Mouse (Mus musculus) kidney, postnatal 10 days (tissue): ENCODE results near the gene Omt2a.
"Not testable (repeated sequence)": the region's sequence is repeated elsewhere in the genome, so short reads cannot be mapped to it uniquely, and the experiment has no call there.

ENCODE experiments used
- DNase-seq: peaks from one replicate; pipeline ENCODE4 v3.0.0; 2021; ENCODE audit warnings: mixed read lengths

Gene Omt2a

GRCm38 (mm10) chr9:78296089-78296488, 18.5 kb downstream of the Omt2a start:
- DNase-seq, result peak; percentile 65

DNA sequence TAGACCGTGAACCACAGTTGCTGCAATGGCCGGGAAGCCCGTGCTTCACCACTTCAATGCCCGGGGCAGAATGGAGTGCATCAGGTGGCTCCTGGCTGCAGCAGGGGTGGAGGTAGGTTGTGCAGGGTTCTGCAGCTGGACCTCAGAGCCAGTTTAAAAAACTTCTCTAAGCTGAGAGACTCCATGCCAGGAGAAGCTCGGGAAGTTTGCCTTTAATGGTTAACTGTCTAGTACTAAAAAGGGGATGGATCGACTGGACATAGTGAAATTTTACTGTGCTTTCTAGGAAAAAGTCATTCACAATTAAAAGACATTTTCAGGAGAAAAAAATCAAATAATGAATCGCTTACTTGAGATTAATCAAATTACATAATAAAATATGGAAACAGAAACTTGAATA, 19.8 kb downstream of the Omt2a start:
- DNase-seq, result not testable (repeated sequence)

GRCm38 (mm10) chr9:78293683-78294082, 20.9 kb downstream of the Omt2a start:
- not testable (repeated sequence) for DNase-seq

GRCm38 (mm10) chr9:78292462-78292861, 22.1 kb downstream of the Omt2a start:
- DNase-seq, result not testable (repeated sequence)

DNA sequence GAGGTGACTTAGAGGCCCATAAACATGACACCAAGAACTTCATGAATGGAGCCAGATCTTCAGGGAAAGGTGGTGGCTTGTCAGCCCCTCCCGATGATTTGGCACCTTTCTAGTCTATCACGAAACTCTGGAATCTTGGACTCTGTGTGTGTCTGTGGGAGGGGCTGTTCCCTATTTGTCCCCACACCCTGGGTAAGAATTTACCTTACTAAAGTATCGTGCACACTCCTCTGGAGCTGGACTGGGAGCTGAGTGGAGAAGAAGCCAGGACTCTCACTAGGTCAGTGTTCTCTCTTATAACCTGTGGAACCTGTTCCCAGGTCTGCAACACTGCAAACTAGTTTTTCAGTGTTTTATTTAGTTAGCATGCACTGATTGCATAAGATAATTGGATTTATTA, 24.9 kb downstream of the Omt2a start, which contains the start of gene Gm10639:
Gene Gm10639, plus strand, starts transcription at position 201 of the 400 bp plus-strand sequence.
- DNase-seq, result not testable (repeated sequence)

- not testable (repeated sequence) for DNase-seq
These were observed 25.5 kb downstream of the Omt2a start for GRCm38 (mm10) chr9:78289063-78289462.

GRCm38 (mm10) chr9:78282002-78282711, 32.4 kb downstream of the Omt2a start:
- DNase-seq, result peak; percentile 64

- DNase-seq, result not testable (repeated sequence)
These were observed 43.7 kb downstream of the Omt2a start for GRCm38 (mm10) chr9:78270945-78271344.
